Mouse (Mus musculus): Measurements from ENCODE around the gene 4933414I15Rik. TPM values are rescaled to one million over a fixed set of nuclear protein-coding genes. Genes with fewer than 3 reads are reported as not detected.

The 4933414I15Rik gene
- total RNA-seq, 2 experiments from 2014 or later, result not detected

Other genes starting within 250 kb of the 4933414I15Rik start
- 1 to 10 TPM; 2.1 to 3.6 TPM for gene Zfp354c, start 116.0 kb downstream of the 4933414I15Rik start, total RNA-seq (2021)
- gene Zfp879, start 102.2 kb downstream of the 4933414I15Rik start, total RNA-seq (2021), result 1 to 10 TPM; 1.4 to 1.6 TPM
- gene Grm6, start 93.1 kb downstream of the 4933414I15Rik start, total RNA-seq (2021), result under 1 TPM in 1 of 2 experiments, not detected in 1; 0.28 TPM
- gene Zfp454, start 56.1 kb downstream of the 4933414I15Rik start, total RNA-seq (2021), result under 1 TPM; 0.69 to 0.89 TPM
- gene Zfp2, start 27.6 kb downstream of the 4933414I15Rik start, total RNA-seq (2021), result 1 to 10 TPM; 3.0 to 3.1 TPM
- 1 to 10 TPM; 1.5 to 1.8 TPM for gene Zfp354b, start 12.1 kb downstream of the 4933414I15Rik start, total RNA-seq (2021)
- not detected for gene Prop1, start 10.0 kb upstream of the 4933414I15Rik start, total RNA-seq (2021)
- not detected for gene Olfr1378, start 22.8 kb upstream of the 4933414I15Rik start, total RNA-seq (2021)
- not detected for gene Olfr1377, start 38.2 kb upstream of the 4933414I15Rik start, total RNA-seq (2021)
- not detected for gene Olfr51, start 59.8 kb upstream of the 4933414I15Rik start, total RNA-seq (2021)
- gene Olfr54, start 70.5 kb upstream of the 4933414I15Rik start, total RNA-seq (2021), result not detected
- gene Olfr1375, start 104.3 kb upstream of the 4933414I15Rik start, total RNA-seq (2021), result not detected
- gene Zfp354a, start 115.5 kb upstream of the 4933414I15Rik start, total RNA-seq (2021), result 1 to 10 TPM; 2.1 to 2.3 TPM

Data from heart, adult 18-20 months (tissue).